In genomic region chr15:100227031-100227662, GRCm38 (mm10) we compare ENCODE assay signal across 8 mouse cellular contexts. TPM values are rescaled to one million over a fixed set of nuclear protein-coding genes. Genes with fewer than 3 reads are reported as not detected.
DNase-seq lines count a peak whose midpoint lies in the region; ATAC-seq and TF ChIP-seq lines count a peak whose summit lies in the region.

No protein-coding gene starts in this region.

- ATAC-seq in embryonic facial prominence, embryonic 11.5 days (replicated peaks; ENCODE audit: insufficient number of reproducible peaks, low FRiP score, low TSS enrichment, low read depth), result 0 out of 2 replicates have a peak, but pooled peaks have one; percentile 67
- peak; percentile 61 for ATAC-seq in heart, embryonic 16.5 days (replicated peaks; ENCODE audit: extremely low read depth, insufficient read depth, low FRiP score)
- no peak for ATAC-seq in limb, embryonic 12.5 days (ENCODE audit: insufficient number of reproducible peaks, insufficient read depth, low FRiP score, low TSS enrichment, low read depth)
- peak; percentile 21; the same call in 1 of the 2 replicates for ATAC-seq in midbrain, embryonic 14.5 days (ENCODE audit: low FRiP score, low TSS enrichment)

- no peaks in the 10 kb centered on the region for H3K9me3 ChIP-seq in embryonic facial prominence, embryonic 11.5 days (replicated peaks; ENCODE audit: control insufficient read depth, low read length)
- H3K9me3 ChIP-seq in heart, embryonic 16.5 days (replicated peaks; ENCODE audit: control insufficient read depth, low read length), result peaks cover 15% of the 10 kb centered on the region
- H3K9me3 ChIP-seq in limb, embryonic 12.5 days, result peaks cover 18% of the 10 kb centered on the region
- no peaks in the 10 kb centered on the region for H3K9me3 ChIP-seq in midbrain, embryonic 14.5 days (ENCODE audit: control insufficient read depth, low read length)

- H3K4me1 ChIP-seq in spleen, adult 2 months (ENCODE audit: control insufficient read depth, insufficient read depth, insufficient read length), result peaks cover 4% of the 10 kb centered on the region; the same call in 1 of the 2 replicates
- no peaks in the 10 kb centered on the region for H3K4me1 ChIP-seq in embryonic facial prominence, embryonic 11.5 days (ENCODE audit: control insufficient read depth, insufficient read depth, low read length)
- peaks cover 29% of the 10 kb centered on the region for H3K4me1 ChIP-seq in heart, embryonic 16.5 days (ENCODE audit: control insufficient read depth, insufficient read depth, low read length)
- H3K4me1 ChIP-seq in limb, embryonic 12.5 days (replicated peaks), result peaks cover 14% of the 10 kb centered on the region
- peaks cover 14% of the 10 kb centered on the region for H3K4me1 ChIP-seq in midbrain, embryonic 14.5 days (ENCODE audit: control insufficient read depth, insufficient read depth, low read length)

- under 1% methylated on average over 17 of the region's 17 CpGs for WGBS in spleen, adult 2 months
- 8% methylated on average over 15 of the region's 17 CpGs for WGBS in embryonic facial prominence, embryonic 11.5 days
- under 1% methylated on average over 17 of the region's 17 CpGs for WGBS in heart, embryonic 16.5 days
- WGBS in limb, embryonic 12.5 days, result 6% methylated on average over 17 of the region's 17 CpGs
- WGBS in midbrain, embryonic 14.5 days, result 5% methylated on average over 17 of the region's 17 CpGs

- no peak for TF ChIP-seq CTCF in spleen, adult 2 months (IDR thresholded peaks at IDR 0.05; ENCODE audit: extremely low read depth, insufficient read depth, insufficient read length, insufficient replicate concordance)

- no peak for TF ChIP-seq POLR2A in spleen, adult 2 months (IDR thresholded peaks at IDR 0.05; ENCODE audit: low read depth, low read length)

- H3K27ac ChIP-seq in spleen, adult 2 months (ENCODE audit: insufficient read depth, low read length), result peak overlapping the region; percentile 98
- peak overlapping the region; percentile 100 for H3K27ac ChIP-seq in embryonic facial prominence, embryonic 11.5 days (replicated peaks; ENCODE audit: low read depth, low read length)
- peak overlapping the region; percentile 100 for H3K27ac ChIP-seq in heart, embryonic 16.5 days (ENCODE audit: low read length)
- peak overlapping the region; percentile 100 for H3K27ac ChIP-seq in limb, embryonic 12.5 days
- peak overlapping the region; percentile 100 for H3K27ac ChIP-seq in midbrain, embryonic 14.5 days (replicated peaks; ENCODE audit: low read depth, low read length)

- H3K27me3 ChIP-seq in spleen, adult 2 months (ENCODE audit: control insufficient read depth, insufficient read depth, low read length), result no peaks in the 10 kb centered on the region
- H3K27me3 ChIP-seq in embryonic facial prominence, embryonic 11.5 days (ENCODE audit: control insufficient read depth, insufficient read depth, low read length), result no peaks in the 10 kb centered on the region
- H3K27me3 ChIP-seq in heart, embryonic 16.5 days (ENCODE audit: control insufficient read depth, insufficient read depth, low read length), result no peaks in the 10 kb centered on the region
- H3K27me3 ChIP-seq in limb, embryonic 12.5 days, result no peaks in the 10 kb centered on the region
- no peaks in the 10 kb centered on the region for H3K27me3 ChIP-seq in midbrain, embryonic 14.5 days (ENCODE audit: control insufficient read depth, insufficient read depth, low read length)

- DNase-seq in spleen, adult 2 months (ENCODE audit: low read depth in 1 of 2, low spot score in 2 of 2), result no peak
- DNase-seq in spleen, adult 18-20 months, result no peak
- DNase-seq in embryonic facial prominence, embryonic 11.5 days (ENCODE audit: low spot score), result peak; percentile 2
- no peak for DNase-seq in midbrain, embryonic 14.5 days
- no peak for DNase-seq in left cerebral cortex, adult 9 months (ENCODE audit: low spot score in 2 of 2)
- no peak for DNase-seq in cerebellum, adult 11 months

- H3K4me2 ChIP-seq in embryonic facial prominence, embryonic 11.5 days (ENCODE audit: low read depth, low read length), result peak overlapping the region; percentile 48
- H3K4me2 ChIP-seq in heart, embryonic 16.5 days (ENCODE audit: low read depth, low read length), result peak overlapping the region; percentile 71
- peak overlapping the region; percentile 77 for H3K4me2 ChIP-seq in limb, embryonic 12.5 days
- peak overlapping the region; percentile 67 for H3K4me2 ChIP-seq in midbrain, embryonic 14.5 days (ENCODE audit: low read length)

- peak overlapping the region; percentile 99 for H3K4me3 ChIP-seq in spleen, adult 2 months (ENCODE audit: extremely low read depth, insufficient read depth, insufficient read length)
- H3K4me3 ChIP-seq in embryonic facial prominence, embryonic 11.5 days (ENCODE audit: low read depth, low read length), result peak overlapping the region; percentile 86
- peak overlapping the region; percentile 87 for H3K4me3 ChIP-seq in heart, embryonic 16.5 days (ENCODE audit: low read length)
- peak overlapping the region; percentile 83 for H3K4me3 ChIP-seq in limb, embryonic 12.5 days (replicated peaks)
- H3K4me3 ChIP-seq in midbrain, embryonic 14.5 days (replicated peaks; ENCODE audit: low read depth, low read length), result peak overlapping the region; percentile 81

- H3K9ac ChIP-seq in embryonic facial prominence, embryonic 11.5 days (replicated peaks; ENCODE audit: low read length), result peak overlapping the region; percentile 99
- peak overlapping the region; percentile 99 for H3K9ac ChIP-seq in heart, embryonic 16.5 days (ENCODE audit: low read length)
- H3K9ac ChIP-seq in limb, embryonic 12.5 days (replicated peaks), result peak overlapping the region; percentile 99
- peak overlapping the region; percentile 99 for H3K9ac ChIP-seq in midbrain, embryonic 14.5 days (replicated peaks; ENCODE audit: low read length)

- no peaks in the 10 kb centered on the region for H3K36me3 ChIP-seq in spleen, adult 2 months (ENCODE audit: control insufficient read depth, insufficient read depth, low read length)
- H3K36me3 ChIP-seq in embryonic facial prominence, embryonic 11.5 days (replicated peaks; ENCODE audit: control insufficient read depth, insufficient read depth, low read depth, low read length), result no peaks in the 10 kb centered on the region
- peaks cover 9% of the 10 kb centered on the region for H3K36me3 ChIP-seq in heart, embryonic 16.5 days (ENCODE audit: control insufficient read depth, insufficient read depth)
- peaks cover 20% of the 10 kb centered on the region; the same call in 1 of the 2 replicates for H3K36me3 ChIP-seq in limb, embryonic 12.5 days
- H3K36me3 ChIP-seq in midbrain, embryonic 14.5 days (ENCODE audit: control insufficient read depth, insufficient read depth, low read length), result no peaks in the 10 kb centered on the region

RNA-seq across cellular contexts. Expression of gene Atf1, which starts 0.5 kb away (rescaled TPM):
- 44.5 and 54.6 TPM in 2 replicates for polyA plus RNA-seq in spleen, adult 2 months (2012; rRNA removed)
- 36.3 and 37.0 TPM in 2 replicates for polyA plus RNA-seq in embryonic facial prominence, embryonic 11.5 days (2014; fragmentation: Nextera tagmentation; extraction: Ambion mirVana)
- 35.6 and 44.1 TPM in 2 replicates for polyA plus RNA-seq in heart, embryonic 16.5 days (2015; fragmentation: Nextera tagmentation; extraction: Ambion mirVana)
- 50.3 and 53.0 TPM in 2 replicates for polyA plus RNA-seq in limb, embryonic 12.5 days (2016; fragmentation: Nextera tagmentation; extraction: Ambion mirVana)
- polyA plus RNA-seq in midbrain, embryonic 14.5 days (2014; fragmentation: Nextera tagmentation; extraction: Ambion mirVana), result 11.5 and 14.4 TPM in 2 replicates

RNA-seq across cellular contexts. Expression of gene Tmprss12, which starts 53.5 kb away (rescaled TPM):
- polyA plus RNA-seq in spleen, adult 2 months (2012; rRNA removed), result not detected in 2 replicates
- not detected in 2 replicates for polyA plus RNA-seq in embryonic facial prominence, embryonic 11.5 days (2014; fragmentation: Nextera tagmentation; extraction: Ambion mirVana)
- not detected in 2 replicates for polyA plus RNA-seq in heart, embryonic 16.5 days (2015; fragmentation: Nextera tagmentation; extraction: Ambion mirVana)
- polyA plus RNA-seq in limb, embryonic 12.5 days (2016; fragmentation: Nextera tagmentation; extraction: Ambion mirVana), result not detected in 2 replicates
- not detected in 2 replicates for polyA plus RNA-seq in midbrain, embryonic 14.5 days (2014; fragmentation: Nextera tagmentation; extraction: Ambion mirVana)
